Mouse (Mus musculus): ENCODE results near the gene Slc5a5.
"Not testable (repeated sequence)": the region's sequence is repeated elsewhere in the genome, so short reads cannot be mapped to it uniquely, and the experiment has no call there.

The Slc5a5 gene

GRCm38 (mm10) chr8:70903112-70903511 is 10.6 kb upstream of the Slc5a5 start:
- DNase-seq (ENCODE audit: low read depth, low spot score), result no peak

DNA sequence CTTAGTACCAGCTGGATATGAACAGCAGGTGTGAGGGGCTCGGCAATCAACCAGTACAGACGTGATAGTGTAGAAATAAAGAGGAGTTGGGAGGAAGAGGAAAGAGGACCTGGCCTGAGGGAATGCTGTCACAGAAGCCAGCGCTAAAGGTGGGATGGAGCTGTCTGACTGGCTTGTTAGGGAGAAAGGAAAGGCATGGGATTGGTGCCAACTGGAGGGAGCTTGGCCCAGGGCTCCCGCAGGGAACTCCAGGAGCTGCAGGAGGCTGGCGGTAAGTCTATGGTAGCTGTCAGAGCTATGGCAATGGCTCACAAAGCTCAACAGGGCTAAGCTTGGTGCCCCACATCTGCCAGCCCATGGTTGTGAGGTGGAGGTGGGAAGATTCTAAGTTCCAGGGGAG is 9.7 kb upstream of the Slc5a5 start:
- DNase-seq (ENCODE audit: low read depth, low spot score), result no peak

DNA sequence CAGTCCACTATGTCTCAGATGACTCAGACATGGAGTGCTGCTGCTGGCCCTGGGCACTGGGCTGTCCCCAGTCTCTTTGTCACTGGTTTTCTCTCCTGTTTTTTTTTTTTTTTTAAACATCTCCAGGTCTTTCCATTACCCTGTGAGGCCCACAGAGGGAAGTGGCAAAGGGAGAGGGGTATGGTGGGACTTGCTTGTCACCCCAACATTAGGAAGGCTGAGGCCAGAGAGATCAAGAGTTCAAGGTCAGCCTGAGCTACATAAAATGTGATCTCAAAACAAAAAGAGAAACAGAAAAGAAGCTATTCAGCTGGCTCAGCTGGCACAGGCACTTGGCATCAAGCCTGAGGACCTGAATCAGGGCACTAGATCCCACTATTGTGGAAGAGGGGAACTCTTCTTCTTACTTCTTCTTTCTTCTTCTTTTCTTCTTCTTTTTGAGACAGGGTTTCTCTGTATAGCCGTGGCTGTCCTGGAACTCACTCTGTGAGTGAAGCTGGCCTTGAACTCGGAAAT is 8.4 kb upstream of the Slc5a5 start:
- DNase-seq (ENCODE audit: low read depth, low spot score), result no peak

- DNase-seq (ENCODE audit: low read depth, low spot score), result no peak
Measured at GRCm38 (mm10) chr8:70899226-70899625, 6.7 kb upstream of the Slc5a5 start.

- no peak for DNase-seq (ENCODE audit: low read depth, low spot score)
Measured at GRCm38 (mm10) chr8:70898661-70899198, 6.2 kb upstream of the Slc5a5 start.

DNA sequence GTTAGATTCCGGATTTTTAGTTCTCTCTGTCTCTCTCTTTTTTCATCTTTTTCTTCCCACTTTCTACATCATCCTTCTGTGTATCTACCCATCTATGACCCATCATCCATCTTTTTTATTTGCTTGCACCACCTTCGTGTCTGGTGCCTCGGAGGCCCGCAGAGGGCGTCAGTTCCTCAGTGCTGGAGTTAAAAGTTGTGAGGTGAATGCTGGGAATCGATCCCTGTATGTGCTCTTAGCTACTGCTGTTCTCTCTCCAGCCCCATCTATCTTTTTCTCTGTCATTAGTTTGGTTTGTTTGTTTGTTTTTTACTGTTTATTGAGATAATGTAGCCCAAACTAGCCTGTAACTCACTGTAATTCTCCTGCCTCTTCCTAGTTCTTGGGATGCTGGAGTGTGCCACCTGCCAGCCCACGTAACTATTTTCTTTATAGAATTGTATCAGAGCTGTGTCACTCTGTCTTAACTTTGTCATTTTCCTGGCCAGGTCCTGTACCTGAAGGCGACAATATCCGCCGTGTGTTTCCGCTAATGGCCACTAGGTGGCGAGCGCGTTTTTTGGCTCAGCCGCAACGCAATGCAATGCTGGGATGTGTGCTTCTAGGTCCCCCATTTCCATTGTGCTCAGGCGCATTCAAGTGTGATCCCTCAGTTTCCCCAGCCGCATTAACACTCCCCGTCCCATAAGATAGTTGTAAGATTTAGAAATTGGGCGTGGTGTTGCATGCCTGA is 5.3 kb upstream of the Slc5a5 start:
- DNase-seq (ENCODE audit: low read depth, low spot score), result no peak

DNA sequence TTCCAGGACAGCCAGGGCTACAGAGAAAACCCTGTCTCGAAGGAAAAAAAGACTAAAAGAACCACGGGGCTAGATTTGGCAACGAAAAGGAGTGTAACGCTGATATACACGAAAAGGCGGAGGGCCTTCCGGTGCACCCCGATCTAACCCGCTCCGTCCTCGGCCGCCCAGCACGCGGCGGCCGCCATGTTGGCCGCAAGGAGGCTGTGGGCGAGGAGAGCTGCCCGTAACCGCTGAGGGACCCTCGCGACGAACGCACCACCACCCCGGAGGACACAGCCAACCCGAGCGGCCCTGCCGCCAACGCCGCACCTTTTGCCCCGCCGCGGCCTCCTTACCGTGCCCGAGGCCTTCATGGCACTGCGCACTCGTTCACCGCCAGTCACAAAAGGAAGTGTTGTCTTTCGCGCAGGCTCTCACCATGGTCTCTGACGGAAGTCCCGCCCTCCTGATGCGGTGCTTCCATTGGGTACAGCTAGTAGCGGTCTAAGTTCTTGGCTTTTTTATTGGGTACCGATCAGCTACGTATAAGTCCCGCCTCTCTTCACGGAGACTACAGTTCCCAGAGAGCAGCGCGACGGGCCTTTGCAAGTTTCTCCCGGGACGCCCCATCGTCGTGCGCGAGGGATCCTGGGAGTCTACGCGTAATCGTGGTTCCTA is 4.6 kb upstream of the Slc5a5 start, which contains the start of gene Rpl18a:
TSS of gene Rpl18a (minus strand) at position 392 of the 660 bp plus-strand sequence.
- DNase-seq (ENCODE audit: low read depth, low spot score), result peak; percentile 98

- no peak for DNase-seq (ENCODE audit: low read depth, low spot score)
Measured at GRCm38 (mm10) chr8:70896316-70897020, 3.9 kb upstream of the Slc5a5 start.

DNA sequence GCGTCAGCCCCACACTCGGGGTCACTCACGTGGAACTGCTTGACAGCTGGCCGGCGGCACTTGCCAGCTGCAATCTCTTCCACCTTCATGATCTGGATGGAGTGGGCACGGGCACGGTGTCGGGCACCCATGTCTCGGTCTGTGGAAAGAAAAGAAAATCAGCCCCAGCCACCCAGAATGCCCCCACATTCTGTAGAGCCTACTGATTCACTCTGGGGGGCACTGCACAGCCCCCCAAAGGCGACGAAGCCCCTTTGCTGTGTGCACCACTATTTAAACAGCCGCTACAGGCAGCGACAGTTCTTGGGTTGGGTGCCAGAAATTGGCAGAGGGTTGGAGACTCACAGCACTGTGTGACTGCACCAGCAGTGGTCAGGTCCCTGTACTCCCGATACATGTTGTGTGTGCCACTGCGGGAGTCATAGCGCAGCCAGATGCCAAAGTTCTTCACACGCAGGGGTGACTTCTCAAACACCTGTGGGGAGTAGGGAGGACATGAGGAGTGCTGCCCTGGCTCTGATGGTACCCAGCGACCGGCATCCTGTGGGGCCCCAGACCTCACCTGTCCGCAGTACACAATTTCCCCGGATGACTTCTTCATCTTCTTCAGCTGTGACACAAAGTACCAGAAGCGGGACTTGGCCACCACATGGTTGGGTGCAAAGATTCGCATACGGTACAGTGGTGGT is 3.2 kb upstream of the Slc5a5 start:
- not testable (repeated sequence) for DNase-seq (ENCODE audit: low read depth, low spot score)

- no peak for DNase-seq (ENCODE audit: low read depth, low spot score)
Measured at GRCm38 (mm10) chr8:70894771-70895545, 2.4 kb upstream of the Slc5a5 start.

DNA sequence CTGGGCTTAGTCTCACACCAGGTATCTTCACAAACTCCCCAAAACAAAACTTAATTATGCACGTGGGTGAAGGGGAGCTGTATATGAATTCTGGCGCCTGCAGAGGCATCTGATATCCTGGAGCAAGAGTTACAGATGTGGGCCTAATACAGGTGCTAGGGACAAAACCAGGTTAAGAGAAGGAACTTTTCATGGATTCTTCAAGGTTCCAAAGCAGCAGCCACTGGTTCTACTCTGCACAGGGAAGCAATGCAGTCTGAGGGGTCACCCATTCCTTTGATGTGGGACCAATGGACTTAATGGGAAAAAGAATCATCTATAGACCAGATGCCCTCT is 1.8 kb upstream of the Slc5a5 start:
- DNase-seq (ENCODE audit: low read depth, low spot score), result no peak

GRCm38 (mm10) chr8:70893656-70894384 is 1.3 kb upstream of the Slc5a5 start:
- DNase-seq (ENCODE audit: low read depth, low spot score), result no peak

- DNase-seq (ENCODE audit: low read depth, low spot score), result no peak
Measured at GRCm38 (mm10) chr8:70892896-70893655, 519 bp upstream of the Slc5a5 start.

DNA sequence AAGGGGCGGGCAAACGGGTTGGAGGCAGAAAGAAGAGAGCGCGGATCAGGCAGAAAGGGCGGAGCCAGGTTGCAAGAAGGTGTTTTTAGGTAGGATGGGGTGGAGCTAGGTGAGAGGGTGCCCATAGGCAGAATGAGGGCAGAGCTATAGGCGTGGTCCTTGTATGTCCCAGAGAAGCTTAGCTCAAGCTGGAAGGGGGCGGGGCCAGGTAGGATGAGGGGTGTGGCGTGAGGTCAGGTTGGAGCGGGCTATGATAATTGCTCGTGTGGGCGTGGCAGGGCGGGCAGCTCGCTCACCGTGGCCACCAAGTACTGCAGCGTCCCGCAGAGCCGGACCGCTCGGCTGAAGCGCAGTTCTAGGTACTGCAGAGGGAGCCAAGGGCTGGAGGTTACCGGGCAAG is 1.2 kb downstream of the Slc5a5 start:
- peak; percentile 71 for DNase-seq (ENCODE audit: low read depth, low spot score)

DNA sequence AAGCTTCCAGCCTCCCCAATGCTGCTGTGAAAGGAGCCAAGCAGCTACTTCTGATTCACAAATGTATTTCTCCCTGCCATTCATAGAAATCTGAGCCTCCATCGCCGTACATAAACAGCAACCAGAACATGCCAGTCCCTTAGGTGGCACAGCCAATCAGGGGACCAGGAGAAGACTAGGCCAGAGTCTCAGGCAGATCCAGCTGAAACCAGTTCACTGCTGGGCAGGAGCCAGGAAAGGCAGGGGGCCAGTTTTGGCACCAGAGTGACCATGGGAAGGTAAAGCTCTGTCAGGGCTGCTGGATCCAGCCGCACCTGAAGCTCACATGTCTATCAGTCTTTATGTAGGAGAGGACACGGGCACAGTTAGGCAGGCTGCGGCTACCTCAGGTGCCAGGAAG is 1.9 kb downstream of the Slc5a5 start:
- DNase-seq (ENCODE audit: low read depth, low spot score), result no peak

GRCm38 (mm10) chr8:70887669-70888068 is 4.9 kb downstream of the Slc5a5 start:
- DNase-seq (ENCODE audit: low read depth, low spot score), result no peak

- DNase-seq (ENCODE audit: low read depth, low spot score), result no peak
Measured at GRCm38 (mm10) chr8:70885612-70886011, 6.9 kb downstream of the Slc5a5 start.

GRCm38 (mm10) chr8:70884683-70885082 is 7.9 kb downstream of the Slc5a5 start:
- DNase-seq (ENCODE audit: low read depth, low spot score), result no peak

DNA sequence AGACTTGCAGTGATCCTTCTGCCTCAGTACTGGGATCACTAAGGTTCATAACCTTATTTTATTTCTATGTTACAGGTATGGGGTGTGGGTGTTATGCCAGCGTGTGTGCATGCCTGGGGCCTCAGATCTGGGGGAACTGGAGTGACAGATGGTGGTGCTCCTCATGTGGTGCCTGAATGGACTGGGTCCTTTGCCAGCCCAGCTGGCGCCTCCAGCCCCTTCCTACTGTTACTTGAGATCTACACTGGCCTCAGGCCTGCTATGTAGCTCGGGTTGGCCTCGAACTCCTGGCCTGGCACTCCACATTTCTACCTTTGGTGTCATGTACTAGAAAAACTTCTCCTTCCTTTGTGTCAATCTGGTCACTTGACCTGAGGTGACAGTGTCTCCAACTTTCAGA is 8.4 kb downstream of the Slc5a5 start:
- DNase-seq (ENCODE audit: low read depth, low spot score), result no peak
